Mouse (Mus musculus) hindbrain, embryonic 14.5 days (tissue): ENCODE measurements at regions not wholly inside any gene's neighbourhood (a gene's known extent, or its start where the extent isn't known, plus 50 kb on each side); places are given as distances from the start of the nearest gene placed in this dataset.

Experiments used
- ATAC-seq: fragments of 200-750 bp; cut with Nextera tagmentation; 2 replicates; pipeline ENCODE4 v1.8.0; 2017; ENCODE audit warnings: moderate number of reproducible peaks, mild to moderate bottlenecking, moderate TSS enrichment, moderate library complexity; ENCODE audit not compliant: low FRiP score
- DNase-seq: peaks from one replicate; pipeline ENCODE4 v3.0.0-alpha.2; 2015; ENCODE audit warnings: low spot score
- H3K27ac ChIP-seq: fragments of 300-500 bp; sonication (generic); 2 replicates; pipeline ENCODE4 v1.5.1; 2014; ENCODE audit warnings: mild to moderate bottlenecking, moderate library complexity
- H3K27me3 ChIP-seq: fragments of 300-500 bp; sonication (generic); 2 replicates; pipeline ENCODE4 v1.6.1; 2014; ENCODE audit warnings: mild to moderate bottlenecking, low read length, mixed read lengths; ENCODE audit not compliant: control insufficient read depth, insufficient read depth
- H3K36me3 ChIP-seq: fragments of 300-500 bp; sonication (generic); replicated peaks from 2 replicates; pipeline ENCODE4 v1.6.1; 2014; ENCODE audit not compliant: control insufficient read depth, insufficient read depth
- H3K4me1 ChIP-seq: fragments of 300-500 bp; sonication (generic); replicated peaks from 2 replicates; pipeline ENCODE4 v1.6.1; 2014; ENCODE audit warnings: antibody characterized with exemption, low read length, mixed read lengths; ENCODE audit not compliant: control insufficient read depth, insufficient read depth
- H3K4me2 ChIP-seq: fragments of 300-500 bp; sonication (generic); replicated peaks from 2 replicates; pipeline ENCODE4 v1.6.1; 2014; ENCODE audit warnings: mild to moderate bottlenecking, moderate library complexity
- H3K4me3 ChIP-seq: fragments of 300-500 bp; sonication (generic); replicated peaks from 2 replicates; pipeline ENCODE4 v1.5.1; 2014; ENCODE audit warnings: mild to moderate bottlenecking, low read length
- H3K9ac ChIP-seq: fragments of 300-500 bp; sonication (generic); 2 replicates; pipeline ENCODE4 v1.6.1; 2014
- H3K9me3 ChIP-seq: fragments of 300-500 bp; sonication (generic); 2 replicates; pipeline ENCODE4 v1.6.1; 2016; ENCODE audit warnings: low read length; ENCODE audit not compliant: control insufficient read depth
- WGBS: fragments of 180-500 bp; shearing (Covaris S2); extraction: QIAGEN DNeasy Blood & Tissue Kit; methylation state at CpG from one replicate; pipeline ENCODE4 v1.1.7; 2014; 5-methylcytosine and 5-hydroxymethylcytosine counted together

DNA sequence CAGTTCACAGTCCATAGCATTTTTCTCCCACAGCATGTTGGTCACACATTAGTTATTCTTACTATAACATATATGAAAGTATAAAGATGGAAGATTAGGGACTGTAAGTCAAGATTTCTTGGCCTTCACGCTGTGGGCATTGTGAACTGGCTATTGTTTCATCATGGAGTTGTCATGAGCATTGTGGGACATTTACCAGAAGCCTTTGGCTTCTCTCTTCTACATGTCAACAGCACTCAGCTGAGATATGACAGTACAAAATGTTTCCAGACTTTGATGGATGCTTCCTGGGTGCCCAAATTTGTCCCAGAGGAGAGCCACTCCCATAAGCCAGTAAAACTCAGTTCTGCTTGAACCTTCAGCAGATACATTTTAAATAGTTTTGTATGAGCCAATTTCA lies 1331.5 kb downstream of the Gsdmc2 start:
- no peaks in the 10 kb centered on the region for H3K4me1 ChIP-seq
- H3K9me3 ChIP-seq = no peaks in the 10 kb centered on the region
- no peaks in the 10 kb centered on the region for H3K36me3 ChIP-seq
- no peak overlapping the region for H3K4me2 ChIP-seq
- no peak overlapping the region for H3K9ac ChIP-seq
- 83% methylated on average over 1 of the region's 1 CpGs for WGBS
- DNase-seq (no peak), ATAC-seq (no peak)
- no peak overlapping the region for H3K4me3 ChIP-seq
- H3K27ac ChIP-seq = no peak overlapping the region
- H3K27me3 ChIP-seq = no peaks in the 10 kb centered on the region

DNA sequence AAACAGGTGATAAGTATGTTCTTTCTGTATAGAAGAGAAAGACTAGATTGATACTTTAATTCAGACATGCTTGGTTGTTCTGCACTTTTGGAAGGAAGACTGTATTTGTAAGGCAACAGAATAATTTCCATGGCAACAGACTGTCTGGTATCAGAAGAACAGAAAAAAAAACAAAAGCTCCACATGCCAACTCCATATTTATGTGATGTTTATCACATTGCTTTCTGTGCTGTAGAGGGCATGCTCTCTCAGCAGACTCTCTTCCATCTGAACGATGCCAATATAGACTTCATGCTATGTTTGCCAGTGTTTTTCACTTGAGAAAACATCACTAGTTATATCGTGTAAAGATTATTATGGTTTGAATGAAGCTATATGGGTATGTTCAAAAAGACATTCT lies 1333.5 kb downstream of the Gsdmc2 start:
- Histone ChIP-seq H3K27me3 (no peaks in the 10 kb centered on the region), H3K9ac (no peak overlapping the region), H3K4me2 (no peak overlapping the region), H3K36me3 (no peaks in the 10 kb centered on the region), H3K4me3 (no peak overlapping the region), H3K4me1 (no peaks in the 10 kb centered on the region), H3K9me3 (no peaks in the 10 kb centered on the region), H3K27ac (no peak overlapping the region)
- DNase-seq (no peak), ATAC-seq (no peak)
- WGBS = 83% methylated on average over 2 of the region's 2 CpGs

DNA sequence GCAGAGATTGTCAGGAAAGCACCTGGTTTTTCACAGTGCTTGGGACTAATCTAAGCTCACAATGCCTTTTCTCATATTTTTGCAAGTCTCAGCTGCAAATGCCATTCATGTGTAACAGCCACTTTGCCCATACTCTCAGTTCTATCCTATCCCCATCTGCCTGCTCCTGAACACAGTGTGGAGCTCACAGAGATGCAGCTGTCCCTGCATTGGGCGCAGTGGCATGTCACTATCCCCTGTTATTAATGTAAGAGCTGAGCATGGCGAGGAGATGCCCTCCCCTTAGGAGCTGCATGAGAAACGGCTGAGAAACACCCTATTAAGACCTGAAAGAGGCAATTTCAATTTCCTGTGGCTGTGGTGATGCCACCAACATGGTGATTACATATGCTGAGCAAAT lies 1341.1 kb downstream of the Gsdmc2 start:
- WGBS = 61% methylated on average over 3 of the region's 3 CpGs
- no peaks in the 10 kb centered on the region for H3K27me3 ChIP-seq
- ATAC-seq (no peak), DNase-seq (no peak)
- H3K27ac ChIP-seq = no peak overlapping the region
- H3K9me3 ChIP-seq = no peaks in the 10 kb centered on the region
- H3K4me1 ChIP-seq = no peaks in the 10 kb centered on the region
- no peak overlapping the region for H3K4me2 ChIP-seq
- no peak overlapping the region for H3K4me3 ChIP-seq
- no peak overlapping the region for H3K9ac ChIP-seq
- H3K36me3 ChIP-seq = no peaks in the 10 kb centered on the region

DNA sequence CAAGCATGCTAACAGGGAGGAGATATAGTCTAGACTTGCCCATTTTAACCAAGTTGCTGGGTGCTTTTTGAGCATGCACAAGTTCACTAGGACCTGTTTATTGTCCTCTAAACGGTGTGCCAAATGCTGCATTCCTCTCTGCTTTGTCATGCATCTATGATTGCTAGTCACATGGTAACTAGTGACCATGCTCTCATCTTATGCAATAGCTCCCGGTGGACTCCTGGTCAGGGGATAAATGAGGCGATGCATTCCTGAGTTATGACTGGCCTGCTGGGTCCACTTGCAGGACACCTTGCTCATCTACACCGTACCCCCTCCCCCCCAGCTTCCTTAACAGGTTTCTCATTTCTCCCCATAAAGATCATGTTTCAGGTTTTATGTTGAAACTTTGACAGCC lies 1344.0 kb downstream of the Gsdmc2 start:
- DNase-seq (no peak), ATAC-seq (no peak)
- no peak overlapping the region for H3K4me3 ChIP-seq
- 79% methylated on average over 4 of the region's 4 CpGs for WGBS
- no peak overlapping the region for H3K4me2 ChIP-seq
- H3K36me3 ChIP-seq = no peaks in the 10 kb centered on the region
- no peak overlapping the region for H3K27ac ChIP-seq
- H3K27me3 ChIP-seq = no peaks in the 10 kb centered on the region
- H3K9me3 ChIP-seq = no peaks in the 10 kb centered on the region
- H3K4me1 ChIP-seq = peaks cover 6% of the 10 kb centered on the region; the same call in 1 of the 2 replicates
- H3K9ac ChIP-seq = no peak overlapping the region

DNA sequence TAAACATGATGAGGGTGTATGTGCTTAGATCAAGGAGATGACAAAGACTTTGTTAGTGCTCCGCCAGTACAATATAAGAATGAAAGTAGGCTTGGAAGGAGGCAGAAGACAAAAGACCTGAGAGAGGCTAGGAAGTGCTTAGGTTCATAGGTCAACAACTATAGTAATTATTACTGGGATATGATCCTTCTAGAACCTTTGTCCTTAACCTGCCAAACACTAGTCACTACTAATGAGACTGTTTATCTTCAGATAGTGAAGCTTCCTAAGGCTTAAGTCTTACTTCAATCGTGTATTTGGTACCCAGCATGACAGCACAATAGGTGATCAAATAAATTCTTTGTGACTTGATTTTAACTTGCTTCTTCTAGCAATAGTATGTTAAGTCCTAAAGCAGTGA lies 1344.5 kb downstream of the Gsdmc2 start:
- H3K4me3 ChIP-seq = no peak overlapping the region
- no peaks in the 10 kb centered on the region for H3K36me3 ChIP-seq
- no peaks in the 10 kb centered on the region for H3K27me3 ChIP-seq
- no peak overlapping the region for H3K9ac ChIP-seq
- H3K4me2 ChIP-seq = no peak overlapping the region
- no peak overlapping the region for H3K27ac ChIP-seq
- WGBS = 75% methylated on average over 2 of the region's 2 CpGs
- no peak for ATAC-seq
- peaks cover 9% of the 10 kb centered on the region; the same call in 1 of the 2 replicates for H3K4me1 ChIP-seq
- no peaks in the 10 kb centered on the region for H3K9me3 ChIP-seq
- DNase-seq = no peak

DNA sequence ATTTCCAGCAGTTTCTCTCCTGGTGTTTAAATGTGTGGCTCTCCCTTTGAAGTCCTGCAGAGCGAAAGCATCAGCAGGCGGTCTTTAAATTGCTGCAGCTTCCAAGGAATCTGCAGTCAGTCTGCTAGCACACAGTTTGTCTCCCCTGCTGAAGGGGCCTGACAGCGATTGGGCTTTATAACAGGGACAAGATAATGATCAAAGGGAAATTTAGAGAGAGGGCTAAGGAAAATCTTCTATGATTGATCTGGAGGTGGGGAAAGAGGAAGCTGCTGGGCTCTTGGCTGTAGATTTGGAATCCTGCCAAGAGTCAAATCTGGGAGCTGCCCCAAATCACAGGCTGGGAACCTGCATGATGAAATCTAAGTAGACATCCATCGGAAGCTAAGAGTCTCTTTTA lies 1348.8 kb downstream of the Gsdmc2 start:
- Histone ChIP-seq H3K4me2 (no peak overlapping the region), H3K9me3 (no peaks in the 10 kb centered on the region)
- no peak for ATAC-seq

DNA sequence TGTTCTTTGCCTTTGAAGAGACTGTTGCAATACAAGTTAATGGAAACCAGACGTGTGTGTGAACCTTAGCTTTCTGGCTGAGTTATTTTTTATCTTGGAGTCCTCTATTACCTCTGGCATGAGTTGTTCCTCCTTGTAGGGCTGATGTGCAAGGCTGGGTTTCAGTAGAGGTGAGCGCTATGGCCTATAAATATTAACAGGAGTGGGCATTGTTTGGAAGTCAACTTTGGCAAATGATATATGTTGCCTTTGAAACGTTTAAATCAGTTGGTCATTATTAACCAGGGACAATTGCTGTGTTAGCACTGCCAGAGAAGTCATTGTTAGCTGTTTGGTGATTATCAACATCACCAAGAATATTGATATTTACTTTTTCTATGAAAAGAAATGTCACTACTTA lies 1352.6 kb downstream of the Gsdmc2 start:
- H3K4me2 ChIP-seq = no peak overlapping the region
- DNase-seq (no peak), ATAC-seq (no peak)
- peaks cover 9% of the 10 kb centered on the region; the same call in 1 of the 2 replicates for H3K4me1 ChIP-seq
- H3K36me3 ChIP-seq = no peaks in the 10 kb centered on the region
- H3K9ac ChIP-seq = no peak overlapping the region
- no peaks in the 10 kb centered on the region for H3K9me3 ChIP-seq
- H3K27ac ChIP-seq = no peak overlapping the region
- no peak overlapping the region for H3K4me3 ChIP-seq
- H3K27me3 ChIP-seq = no peaks in the 10 kb centered on the region
- 73% methylated on average over 3 of the region's 3 CpGs for WGBS

More for the DNA sequence above, 1348.8 kb downstream of the Gsdmc2 start:
- Histone ChIP-seq H3K4me1 (peaks cover 9% of the 10 kb centered on the region; the same call in 1 of the 2 replicates), H3K36me3 (no peaks in the 10 kb centered on the region), H3K4me3 (no peak overlapping the region), H3K27ac (no peak overlapping the region), H3K9ac (no peak overlapping the region), H3K27me3 (no peaks in the 10 kb centered on the region)
- DNase-seq = peak; percentile 40
- WGBS = 10% methylated on average over 4 of the region's 4 CpGs

DNA sequence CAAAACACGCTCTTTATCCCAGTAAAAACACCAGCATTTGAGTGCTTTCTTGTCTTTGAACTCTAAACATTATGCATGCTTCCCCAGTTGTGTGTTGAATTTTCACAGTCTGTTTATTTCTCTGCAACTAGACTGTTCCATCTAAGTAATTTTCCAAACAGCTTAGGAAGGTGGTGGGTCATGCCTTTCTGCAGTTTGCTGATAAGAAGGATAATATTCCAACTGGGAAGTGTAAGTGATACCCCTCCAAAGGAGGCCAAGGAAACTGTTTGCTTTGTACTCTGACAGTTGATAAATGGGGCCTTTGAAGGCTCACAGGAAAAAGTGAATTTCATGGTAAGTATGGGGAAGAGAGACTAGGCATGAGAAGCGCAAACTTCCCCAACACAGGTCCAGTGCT lies 1354.4 kb downstream of the Gsdmc2 start:
- H3K9me3 ChIP-seq = no peaks in the 10 kb centered on the region
- WGBS = 85% methylated on average over 2 of the region's 2 CpGs
- no peak overlapping the region for H3K27ac ChIP-seq
- DNase-seq (no peak), ATAC-seq (no peak)
- H3K4me2 ChIP-seq = no peak overlapping the region
- H3K9ac ChIP-seq = no peak overlapping the region
- no peaks in the 10 kb centered on the region for H3K36me3 ChIP-seq
- H3K27me3 ChIP-seq = no peaks in the 10 kb centered on the region
- H3K4me3 ChIP-seq = no peak overlapping the region
- no peaks in the 10 kb centered on the region for H3K4me1 ChIP-seq

DNA sequence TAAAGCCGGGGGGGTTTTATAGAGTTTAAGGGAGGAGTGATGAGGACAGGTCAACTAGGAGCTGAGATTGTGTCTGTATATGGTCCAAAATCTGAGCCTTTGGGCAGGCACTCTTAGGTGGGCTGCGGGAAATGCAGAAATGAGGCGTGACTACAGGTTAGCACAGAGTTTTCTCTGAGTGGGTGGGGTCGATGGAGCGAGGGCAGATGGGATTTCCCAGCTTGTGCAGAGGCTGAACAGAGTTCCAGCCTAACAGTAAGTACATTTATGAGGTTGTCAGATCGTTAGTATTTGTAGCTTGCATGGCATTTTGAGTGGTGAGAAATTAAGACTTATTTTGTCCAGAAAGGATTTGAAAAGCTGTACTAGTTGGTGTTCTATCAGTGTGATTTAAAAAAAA lies 1358.4 kb downstream of the Gsdmc2 start:
- no peaks in the 10 kb centered on the region for H3K36me3 ChIP-seq
- no peak for DNase-seq
- no peak overlapping the region for H3K4me3 ChIP-seq
- H3K4me1 ChIP-seq = no peaks in the 10 kb centered on the region
- WGBS = 92% methylated on average over 6 of the region's 6 CpGs
- no peak overlapping the region for H3K27ac ChIP-seq
- no peak for ATAC-seq
- H3K9ac ChIP-seq = no peak overlapping the region
- H3K9me3 ChIP-seq = no peaks in the 10 kb centered on the region
- no peaks in the 10 kb centered on the region for H3K27me3 ChIP-seq
- H3K4me2 ChIP-seq = no peak overlapping the region

DNA sequence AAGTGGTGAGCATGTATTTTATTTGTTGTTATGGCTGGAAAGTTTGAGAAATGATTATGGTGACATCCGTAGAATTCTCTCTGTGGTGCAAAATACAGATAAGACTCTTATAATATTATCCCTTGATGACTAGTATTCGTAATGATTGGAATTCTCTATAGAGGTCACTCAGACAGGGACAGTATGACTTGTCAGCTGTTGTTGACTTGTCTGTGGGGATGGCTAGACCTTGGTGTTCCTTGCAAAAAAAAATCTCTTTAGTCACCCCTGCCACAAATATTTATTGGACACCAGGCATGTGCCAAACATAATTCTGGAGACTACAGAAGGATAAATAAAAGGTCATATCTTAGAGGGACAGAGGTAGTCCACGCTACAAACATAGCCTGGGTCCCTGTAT lies 1360.6 kb downstream of the Gsdmc2 start:
- Histone ChIP-seq H3K4me3 (no peak overlapping the region), H3K27ac (no peak overlapping the region), H3K9ac (no peak overlapping the region), H3K36me3 (no peaks in the 10 kb centered on the region), H3K9me3 (no peaks in the 10 kb centered on the region), H3K4me2 (no peak overlapping the region), H3K27me3 (no peaks in the 10 kb centered on the region), H3K4me1 (no peaks in the 10 kb centered on the region)
- 88% methylated on average over 3 of the region's 3 CpGs for WGBS
- ATAC-seq = no peak
- DNase-seq = no peak
